12 mouse cellular contexts compared by ENCODE assay signal in the genomic region with DNA sequence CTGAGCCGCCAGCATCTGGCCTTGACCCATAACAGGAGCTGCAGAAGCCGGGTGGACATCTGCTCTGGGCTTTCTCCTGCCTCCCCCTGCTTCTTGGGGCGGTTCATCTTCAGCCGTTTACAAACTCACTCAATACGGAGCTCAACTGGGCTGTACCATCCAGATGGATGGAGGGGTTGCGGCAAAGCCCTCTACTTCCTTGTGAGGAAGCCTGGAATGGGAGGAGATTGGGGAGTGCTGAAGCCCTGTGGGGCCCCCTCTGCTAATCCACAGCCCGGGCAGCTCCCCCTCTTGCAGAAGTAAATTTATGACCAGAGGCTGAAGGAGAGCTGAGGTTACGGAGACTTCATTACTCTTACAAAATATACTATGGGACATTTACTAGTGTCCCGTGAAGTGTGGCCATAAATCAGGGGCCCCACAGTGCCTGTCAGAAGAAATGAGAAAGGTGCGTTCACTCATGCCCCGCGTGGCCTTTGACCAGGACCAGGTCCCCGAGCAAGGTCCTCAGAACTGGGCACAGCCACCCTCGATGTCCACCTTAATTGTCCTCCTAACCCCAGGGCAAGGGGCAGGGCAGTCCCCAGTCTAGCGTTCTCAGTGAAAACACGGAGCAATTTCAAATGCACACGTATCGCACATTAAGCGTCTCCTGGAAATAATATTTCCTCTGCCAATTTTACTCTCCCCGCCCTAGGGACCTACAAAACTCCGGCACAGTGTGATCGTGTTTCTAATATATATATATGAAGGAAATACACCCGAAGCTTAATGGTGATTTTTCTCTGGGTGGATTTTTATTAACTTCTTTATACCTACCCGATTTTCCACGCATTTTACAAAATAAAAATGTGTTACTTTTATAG.
DNase-seq lines count a peak whose midpoint lies in the region; ATAC-seq and TF ChIP-seq lines count a peak whose summit lies in the region.
"Had no signal": no experiment of that assay in that cellular context is flagged by ENCODE, and none has a peak within 500 bp of the region (broad histone marks: within the 10 kb centered on the region; RNA-seq: fewer than 3 reads in every experiment).

No protein-coding gene starts in this region.

- H3K27ac ChIP-seq in lung, embryonic 15.5 days: no peak overlapping the region
- peak overlapping the region; percentile 29; the same call in 1 of the 2 replicates for H3K27ac ChIP-seq in intestine, postnatal 0 days (ENCODE audit: low read depth, low read length)
- H3K27ac ChIP-seq in limb, embryonic 12.5 days: peak overlapping the region; percentile 70
- no peak overlapping the region for H3K27ac ChIP-seq in stomach, embryonic 15.5 days
- no peak overlapping the region for H3K27ac ChIP-seq in midbrain, postnatal 0 days (ENCODE audit: low read depth, low read length)
- H3K27ac ChIP-seq: heart, embryonic 15.5 days had no signal

- WGBS in lung, embryonic 15.5 days: 51% methylated on average over 25 of the region's 25 CpGs
- WGBS in intestine, postnatal 0 days: 26% methylated on average over 25 of the region's 25 CpGs
- 9% methylated on average over 25 of the region's 25 CpGs for WGBS in limb, embryonic 12.5 days
- 43% methylated on average over 25 of the region's 25 CpGs for WGBS in stomach, embryonic 15.5 days
- WGBS in midbrain, postnatal 0 days: 82% methylated on average over 25 of the region's 25 CpGs

- TF ChIP-seq CTCF in intestine, postnatal 0 days (IDR thresholded peaks at IDR 0.05; ENCODE audit: low read depth): no peak
- no peak for TF ChIP-seq CTCF in midbrain, postnatal 0 days (IDR thresholded peaks at IDR 0.05)

- ATAC-seq in lung, embryonic 15.5 days (ENCODE audit: borderline replicate concordance, extremely low read depth, low FRiP score, low TSS enrichment): no peak
- ATAC-seq in intestine, postnatal 0 days: peak; percentile 89
- ATAC-seq in limb, embryonic 12.5 days (ENCODE audit: insufficient number of reproducible peaks, insufficient read depth, low FRiP score, low TSS enrichment, low read depth): peak; percentile 56
- no peak for ATAC-seq in stomach, embryonic 15.5 days (ENCODE audit: insufficient read depth, low FRiP score, low read depth)
- ATAC-seq in midbrain, postnatal 0 days (ENCODE audit: low FRiP score): no peak
- ATAC-seq in erythroid progenitor cell, adult 5-6 weeks (replicated peaks; ENCODE audit: low FRiP score, poor library complexity, severe bottlenecking): no peak

- no peaks in the 10 kb centered on the region for H3K9me3 ChIP-seq in lung, embryonic 15.5 days
- 0 out of 2 replicates have a peak, but pooled peaks cover 3% of the 10 kb centered on the region for H3K9me3 ChIP-seq in intestine, postnatal 0 days (ENCODE audit: control insufficient read depth)
- peaks cover 3% of the 10 kb centered on the region; the same call in 1 of the 2 replicates for H3K9me3 ChIP-seq in limb, embryonic 12.5 days
- H3K9me3 ChIP-seq in stomach, embryonic 15.5 days: no peaks in the 10 kb centered on the region
- H3K9me3 ChIP-seq in midbrain, postnatal 0 days (ENCODE audit: low read length): no peaks in the 10 kb centered on the region
- H3K9me3 ChIP-seq: heart, embryonic 15.5 days had no signal

- H3K4me3 ChIP-seq in lung, embryonic 15.5 days: no peak overlapping the region
- no peak overlapping the region for H3K4me3 ChIP-seq in intestine, postnatal 0 days (ENCODE audit: low read depth, low read length)
- H3K4me3 ChIP-seq in limb, embryonic 12.5 days (replicated peaks): peak overlapping the region; percentile 12; the same call in 1 of the 2 replicates
- H3K4me3 ChIP-seq in stomach, embryonic 15.5 days (replicated peaks): no peak overlapping the region
- no peak overlapping the region for H3K4me3 ChIP-seq in midbrain, postnatal 0 days (ENCODE audit: low read depth, low read length)
- H3K4me3 ChIP-seq: heart, embryonic 15.5 days; megakaryocyte, embryonic 14.5 days had no signal

- no peak for DNase-seq in lung, adult 18-20 months
- no peak for DNase-seq in urinary bladder, postnatal 36 days (ENCODE audit: low spot score in 2 of 2)
- no peak for DNase-seq in midbrain, postnatal 0 days (ENCODE audit: low spot score)
- DNase-seq: cerebellum, postnatal 36 days; right cerebral cortex, adult 18-20 months had no signal

- peak overlapping the region; percentile 20; the same call in 1 of the 2 replicates for H3K4me2 ChIP-seq in lung, embryonic 15.5 days
- H3K4me2 ChIP-seq in intestine, postnatal 0 days (replicated peaks; ENCODE audit: low read depth): peak overlapping the region; percentile 49
- H3K4me2 ChIP-seq in limb, embryonic 12.5 days: peak overlapping the region; percentile 50
- H3K4me2 ChIP-seq in stomach, embryonic 15.5 days: peak overlapping the region; percentile 43
- H3K4me2 ChIP-seq in midbrain, postnatal 0 days (ENCODE audit: low read depth, low read length, poor library complexity, severe bottlenecking): no peak overlapping the region
- H3K4me2 ChIP-seq: heart, embryonic 15.5 days had no signal

- no peaks in the 10 kb centered on the region for H3K4me1 ChIP-seq in lung, embryonic 15.5 days
- 0 out of 2 replicates have a peak, but pooled peaks cover 4% of the 10 kb centered on the region for H3K4me1 ChIP-seq in intestine, postnatal 0 days (replicated peaks; ENCODE audit: control insufficient read depth, insufficient read depth, low read length)
- peaks cover 46% of the 10 kb centered on the region for H3K4me1 ChIP-seq in limb, embryonic 12.5 days (replicated peaks)
- H3K4me1 ChIP-seq in stomach, embryonic 15.5 days: no peaks in the 10 kb centered on the region
- no peaks in the 10 kb centered on the region for H3K4me1 ChIP-seq in midbrain, postnatal 0 days (ENCODE audit: insufficient read depth, low read length)
- H3K4me1 ChIP-seq: heart, embryonic 15.5 days had no signal

- no peak overlapping the region for H3K9ac ChIP-seq in lung, embryonic 15.5 days
- H3K9ac ChIP-seq in intestine, postnatal 0 days (ENCODE audit: low read depth, low read length): no peak overlapping the region
- H3K9ac ChIP-seq in limb, embryonic 12.5 days (replicated peaks): no peak overlapping the region
- H3K9ac ChIP-seq in stomach, embryonic 15.5 days: no peak overlapping the region
- no peak overlapping the region for H3K9ac ChIP-seq in midbrain, postnatal 0 days (replicated peaks; ENCODE audit: low read length, poor library complexity, severe bottlenecking)
- H3K9ac ChIP-seq: heart, embryonic 15.5 days had no signal

- H3K36me3 ChIP-seq in lung, embryonic 15.5 days: no peaks in the 10 kb centered on the region
- no peaks in the 10 kb centered on the region for H3K36me3 ChIP-seq in intestine, postnatal 0 days (ENCODE audit: control insufficient read depth, insufficient read depth)
- no peaks in the 10 kb centered on the region for H3K36me3 ChIP-seq in limb, embryonic 12.5 days
- no peaks in the 10 kb centered on the region for H3K36me3 ChIP-seq in stomach, embryonic 15.5 days
- no peaks in the 10 kb centered on the region for H3K36me3 ChIP-seq in midbrain, postnatal 0 days (ENCODE audit: insufficient read depth, low read length)
- H3K36me3 ChIP-seq: heart, embryonic 15.5 days had no signal

- H3K27me3 ChIP-seq in lung, embryonic 15.5 days: no peaks in the 10 kb centered on the region
- H3K27me3 ChIP-seq in intestine, postnatal 0 days (replicated peaks; ENCODE audit: control insufficient read depth, insufficient read depth, low read length): peaks cover 6% of the 10 kb centered on the region; the same call in 1 of the 2 replicates
- H3K27me3 ChIP-seq in limb, embryonic 12.5 days: peaks cover 75% of the 10 kb centered on the region
- no peaks in the 10 kb centered on the region for H3K27me3 ChIP-seq in stomach, embryonic 15.5 days (replicated peaks)
- no peaks in the 10 kb centered on the region for H3K27me3 ChIP-seq in midbrain, postnatal 0 days (ENCODE audit: insufficient read depth, low read length)
- H3K27me3 ChIP-seq: heart, embryonic 15.5 days had no signal

Comparison
In these comparisons a context has a peak if more than half of its experiments do, and no peak if none do; other contexts are left out.
1. ATAC-seq: peak in intestine, postnatal 0 days (single experiment) and limb, embryonic 12.5 days (single experiment); none in lung, embryonic 15.5 days (single experiment), stomach, embryonic 15.5 days (single experiment), midbrain, postnatal 0 days (single experiment) and erythroid progenitor cell, adult 5-6 weeks (single experiment).
2. H3K27ac ChIP-seq: peak in intestine, postnatal 0 days (single experiment) and limb, embryonic 12.5 days (single experiment); none in lung, embryonic 15.5 days (single experiment), stomach, embryonic 15.5 days (single experiment) and midbrain, postnatal 0 days (single experiment).